Mouse (Mus musculus): ENCODE results near the gene Rab26.

Gene Rab26

DNA sequence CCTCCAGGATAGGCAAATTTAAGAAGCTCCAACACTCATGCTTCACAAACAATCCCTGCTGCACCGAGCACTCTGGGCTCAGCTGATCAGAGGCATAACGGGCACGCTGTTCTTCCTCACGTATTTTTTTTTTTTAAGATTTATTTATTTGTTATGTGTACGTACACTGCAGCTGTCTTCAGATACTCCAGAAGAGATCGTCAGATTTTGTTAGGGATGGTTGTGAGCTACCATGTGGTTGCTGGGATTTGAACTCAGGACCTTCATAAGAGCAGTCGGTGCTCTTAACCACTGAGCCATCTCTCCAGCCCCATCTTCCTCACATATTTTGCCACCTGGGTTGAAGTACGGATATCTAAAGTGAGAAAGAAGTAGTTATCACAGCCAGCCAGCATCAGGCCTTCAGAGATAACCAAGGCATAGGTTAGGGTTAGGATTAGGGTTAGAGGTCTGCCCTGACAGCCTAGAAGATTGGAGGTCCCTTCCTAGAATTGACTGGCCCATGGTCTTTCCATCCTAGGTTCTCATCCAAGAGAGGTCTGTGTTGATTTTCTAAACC is at the start of gene Rab26:
Gene Rab26 (minus strand): TSS at position 51 of the 559 bp plus-strand sequence.
- no peak for DNase-seq (ENCODE audit: low spot score)

DNA sequence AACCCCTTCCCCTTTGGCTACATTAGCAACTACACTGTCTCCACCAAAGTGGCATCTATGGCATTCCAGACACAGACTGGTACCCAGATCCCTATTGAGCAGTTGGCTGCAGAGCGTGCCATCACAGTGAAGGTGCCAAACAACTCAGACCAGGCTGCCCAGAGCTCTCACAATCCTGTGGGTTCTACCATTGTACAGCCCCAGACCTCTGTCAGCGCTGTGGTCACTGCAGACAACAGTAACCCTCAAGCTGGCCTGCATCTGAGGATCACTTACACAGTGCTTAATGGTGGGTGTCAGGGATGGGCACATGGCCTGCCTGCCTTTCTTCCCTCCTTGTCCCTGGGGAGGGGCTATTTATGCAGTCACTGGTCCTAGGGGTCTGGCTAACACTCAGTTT is 46.3 kb upstream of the Rab26 start:
- DNase-seq (ENCODE audit: low spot score) = no peak

DNA sequence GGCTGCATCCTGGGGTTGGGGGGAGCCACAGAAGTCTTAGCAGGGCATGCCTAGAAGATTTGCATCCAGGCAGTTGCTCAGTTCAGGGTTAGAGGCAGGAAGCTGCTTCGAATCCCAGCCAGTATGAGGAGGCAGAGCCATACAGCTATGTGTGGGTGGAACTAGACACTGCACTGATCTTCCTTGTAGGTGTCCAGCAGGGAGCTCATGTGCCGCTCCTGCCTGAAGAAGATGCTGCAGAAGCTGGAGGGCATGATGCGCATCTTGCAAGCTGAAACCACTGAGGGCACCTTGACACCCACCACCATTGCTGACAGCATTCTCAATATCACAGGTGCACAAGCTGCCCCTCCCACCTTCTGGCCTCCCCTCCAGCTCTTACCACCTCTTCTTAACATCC is 45.5 kb upstream of the Rab26 start:
- DNase-seq (ENCODE audit: low spot score) = no peak

DNA sequence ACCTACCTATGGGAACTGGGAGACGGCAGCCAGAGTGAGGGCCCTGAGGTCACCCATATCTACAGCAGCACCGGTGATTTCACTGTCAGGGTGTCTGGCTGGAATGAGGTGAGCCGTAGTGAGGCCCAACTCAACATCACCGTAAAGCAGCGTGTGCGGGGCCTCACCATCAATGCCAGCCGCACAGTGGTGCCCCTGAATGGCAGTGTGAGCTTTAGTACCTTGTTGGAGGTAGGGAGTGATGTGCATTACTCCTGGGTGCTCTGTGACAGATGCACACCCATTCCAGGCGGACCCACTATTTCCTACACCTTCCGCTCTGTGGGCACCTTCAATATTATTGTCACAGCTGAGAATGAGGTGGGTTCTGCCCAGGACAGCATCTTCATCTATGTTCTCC is 39.8 kb upstream of the Rab26 start:
- no peak for DNase-seq (ENCODE audit: low spot score)

DNA sequence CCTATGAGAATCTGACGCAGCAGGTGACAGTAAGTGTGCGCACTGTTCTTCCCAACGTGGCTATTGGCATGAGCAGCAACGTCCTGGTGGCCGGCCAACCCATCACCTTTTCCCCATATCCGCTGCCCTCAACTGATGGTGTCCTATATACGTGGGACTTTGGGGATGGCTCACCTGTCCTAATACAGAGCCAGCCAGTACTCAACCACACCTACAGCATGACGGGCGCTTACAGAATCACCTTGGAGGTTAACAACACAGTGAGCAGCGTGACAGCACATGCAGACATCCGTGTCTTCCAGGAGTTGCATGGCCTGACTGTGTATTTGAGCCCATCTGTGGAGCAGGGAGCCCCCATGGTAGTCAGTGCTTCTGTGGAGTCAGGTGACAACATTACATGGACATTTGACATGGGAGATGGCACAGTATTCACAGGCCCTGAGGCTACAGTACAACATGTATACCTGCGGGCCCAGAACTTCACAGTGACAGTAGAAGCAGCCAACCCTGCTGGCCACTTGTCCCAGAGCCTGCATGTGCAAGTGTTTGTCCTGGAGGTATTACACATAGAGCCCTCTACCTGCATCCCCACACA is 38.7 kb upstream of the Rab26 start:
- DNase-seq (ENCODE audit: low spot score) = no peak

DNA sequence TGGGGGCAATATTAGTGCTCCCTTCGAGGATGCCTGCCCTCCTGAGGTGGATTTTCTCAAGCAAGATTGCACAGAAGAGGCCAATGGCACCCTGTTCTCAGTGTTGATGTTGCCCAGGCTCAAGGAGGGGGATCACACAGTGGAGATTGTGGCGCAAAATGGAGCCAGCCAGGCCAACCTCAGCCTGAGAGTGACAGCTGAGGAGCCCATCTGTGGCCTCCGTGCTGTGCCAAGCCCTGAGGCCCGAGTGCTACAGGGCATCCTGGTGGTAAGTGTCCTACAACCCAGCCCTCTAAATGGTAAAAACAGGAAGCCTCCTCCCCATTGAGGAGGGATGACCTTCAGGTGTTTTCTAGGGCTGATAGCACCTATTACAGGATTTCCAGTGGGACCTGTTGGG is 35.8 kb upstream of the Rab26 start:
- no peak for DNase-seq (ENCODE audit: low spot score)

DNA sequence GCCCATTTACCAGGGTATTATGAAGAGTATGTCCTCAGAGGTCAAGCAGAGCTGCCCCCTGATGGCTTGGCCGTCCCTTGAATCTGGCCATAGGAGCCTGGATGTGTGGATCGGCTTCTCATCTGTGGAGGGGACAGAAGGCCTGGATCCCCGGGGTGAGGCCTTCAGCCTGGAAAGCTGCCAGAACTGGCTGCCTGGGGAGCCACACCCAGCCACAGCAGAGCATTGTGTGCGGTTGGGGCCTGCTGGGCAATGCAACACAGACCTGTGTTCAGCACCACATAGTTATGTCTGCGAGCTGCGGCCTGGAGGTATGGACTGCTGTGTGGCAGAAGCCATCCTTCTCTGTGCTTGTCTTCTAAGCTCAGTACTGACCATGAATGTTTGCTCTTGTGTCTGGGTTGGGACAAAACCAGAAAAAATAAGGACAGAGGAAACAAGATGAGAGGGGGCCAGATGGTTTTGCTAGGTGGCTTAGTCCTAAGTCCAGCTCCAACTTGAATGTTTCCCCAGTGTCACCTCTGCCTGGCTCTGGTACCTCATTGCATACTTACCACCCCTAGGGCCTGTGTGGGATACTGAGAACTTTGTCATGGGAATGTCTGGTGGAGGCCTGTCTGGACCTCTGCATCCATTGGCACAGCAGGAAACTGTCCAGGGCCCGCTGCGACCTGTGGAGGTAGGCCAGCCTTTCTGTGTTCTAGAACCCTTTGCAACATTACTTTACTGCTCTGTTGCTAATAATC is 33.2 kb upstream of the Rab26 start:
- DNase-seq (ENCODE audit: low spot score) = peak; percentile 72

DNA sequence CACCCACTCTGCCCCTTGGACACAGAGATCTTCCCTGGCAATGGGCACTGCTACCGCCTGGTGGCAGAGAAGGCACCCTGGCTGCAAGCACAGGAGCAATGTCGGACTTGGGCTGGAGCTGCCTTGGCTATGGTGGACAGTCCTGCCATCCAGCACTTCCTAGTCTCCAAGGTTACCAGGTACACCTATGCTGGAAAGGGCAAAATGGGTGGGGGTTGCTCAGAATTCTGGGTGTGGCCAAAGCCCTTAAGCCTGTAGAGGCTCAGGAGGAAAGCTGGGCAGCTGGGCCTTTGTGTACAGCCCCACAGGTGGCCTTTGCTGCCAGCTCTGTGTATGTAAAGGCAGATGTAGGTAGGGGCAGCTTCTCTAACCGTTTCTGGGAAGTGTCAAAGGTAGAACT is 31.8 kb upstream of the Rab26 start:
- DNase-seq (ENCODE audit: low spot score) = no peak

DNA sequence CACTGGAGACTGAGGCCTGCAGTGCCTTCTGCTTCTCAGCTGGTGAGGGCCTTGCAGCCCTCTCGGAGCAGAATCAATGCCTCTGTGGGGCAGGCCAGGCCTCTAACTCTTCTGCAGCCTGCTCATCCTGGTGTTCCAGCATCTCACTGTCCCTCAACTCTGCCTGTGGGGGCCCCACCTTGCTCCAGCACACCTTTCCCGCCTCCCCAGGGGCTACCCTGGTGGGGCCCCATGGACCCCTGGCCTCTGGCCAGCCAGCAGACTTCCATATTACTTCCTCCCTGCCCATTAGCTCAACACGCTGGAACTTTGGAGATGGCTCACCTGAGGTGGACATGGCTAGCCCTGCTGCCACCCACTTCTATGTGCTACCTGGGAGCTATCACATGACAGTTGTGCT is 31.1 kb upstream of the Rab26 start:
- DNase-seq (ENCODE audit: low spot score) = no peak

DNA sequence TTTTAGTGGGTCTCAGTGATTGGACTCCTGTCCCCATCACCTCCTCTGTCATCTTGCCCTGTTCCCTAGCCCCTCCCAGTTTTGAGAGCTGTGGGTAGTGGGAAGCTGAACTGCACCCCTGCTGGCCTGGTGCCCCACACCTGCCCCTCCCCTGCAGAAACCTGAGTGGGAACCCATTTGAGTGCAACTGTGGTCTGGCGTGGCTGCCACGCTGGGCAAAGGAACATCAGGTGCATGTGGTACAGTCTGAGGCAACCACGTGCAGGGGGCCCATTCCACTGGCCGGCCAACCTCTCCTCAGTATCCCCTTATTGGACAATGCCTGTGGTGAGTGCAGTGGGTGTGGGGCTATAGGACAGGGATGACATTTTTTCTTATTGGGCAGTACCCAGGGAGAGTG is 30.4 kb upstream of the Rab26 start:
- no peak for DNase-seq (ENCODE audit: low spot score)

DNA sequence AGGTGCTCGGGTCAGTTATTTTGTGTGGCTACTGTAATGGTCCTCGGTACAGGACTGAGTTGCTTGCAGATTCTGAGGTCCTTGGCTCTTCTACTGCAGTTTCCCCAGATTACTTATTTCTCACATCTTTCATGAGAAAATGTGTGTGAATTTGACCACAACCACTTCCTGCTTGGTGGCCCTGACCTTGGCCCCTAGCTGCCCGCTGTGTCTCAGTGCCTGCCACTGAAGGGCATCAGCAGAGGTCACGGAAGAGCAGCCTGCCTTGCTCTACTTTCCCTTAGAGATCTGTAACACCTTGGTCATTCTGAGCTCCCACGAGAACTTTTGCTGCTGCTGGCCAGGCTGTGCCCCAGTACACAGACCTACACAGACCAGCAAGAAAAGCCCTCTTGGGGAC is 29.6 kb upstream of the Rab26 start:
- DNase-seq (ENCODE audit: low spot score) = no peak

DNA sequence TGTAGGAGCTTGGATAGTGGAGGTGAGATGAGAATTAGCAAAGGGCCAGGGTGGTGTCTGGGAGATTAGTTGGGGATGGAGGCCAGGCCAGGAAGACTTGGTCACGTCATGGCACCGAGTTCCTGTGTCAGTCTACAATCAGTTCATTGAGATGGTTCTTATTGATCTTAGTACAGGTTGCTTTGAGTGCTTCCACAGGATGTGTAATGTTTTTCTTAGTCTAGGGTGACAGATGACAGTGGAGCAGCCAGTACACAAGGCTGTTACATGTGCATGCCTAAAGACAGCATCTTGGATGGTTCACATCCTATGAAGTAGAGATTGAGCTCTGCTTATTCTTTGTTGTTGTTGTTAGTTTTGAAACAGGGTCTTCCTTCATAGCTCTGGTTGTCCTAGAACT is 27.6 kb upstream of the Rab26 start:
- no peak for DNase-seq (ENCODE audit: low spot score)

DNA sequence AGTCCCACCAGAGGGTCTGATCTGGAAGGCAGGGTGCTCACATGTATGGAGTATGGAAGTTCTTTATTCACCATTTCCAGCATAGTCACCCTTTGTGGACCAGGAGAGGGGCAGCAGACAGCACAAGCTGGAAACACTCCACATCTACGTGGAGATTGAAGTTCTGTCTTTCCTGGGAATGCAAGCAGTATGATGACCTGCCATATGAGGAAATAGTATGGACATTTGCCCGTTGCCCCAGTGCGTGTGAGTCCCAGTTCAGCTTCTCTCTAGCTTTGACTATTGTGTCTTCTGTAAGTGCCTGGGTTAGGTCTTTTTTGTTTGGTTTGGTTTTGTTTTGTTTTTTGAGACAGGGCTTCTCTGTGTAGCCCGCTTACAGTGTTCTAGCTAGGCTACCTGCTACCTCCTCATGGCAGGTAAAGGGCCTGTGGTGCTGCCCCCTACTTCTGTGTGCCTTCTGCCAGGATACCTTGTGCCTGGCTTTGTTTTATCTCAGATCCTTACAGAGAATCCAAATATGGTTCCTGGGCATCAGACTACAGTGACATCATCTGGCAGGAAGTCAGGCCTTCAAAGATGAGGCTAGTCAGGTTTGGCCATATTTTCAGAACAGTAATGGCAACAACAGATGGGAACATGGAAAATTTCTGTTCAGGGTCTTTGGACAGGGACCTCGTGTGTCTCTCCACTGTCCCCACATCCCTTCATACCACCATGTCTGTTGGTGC is 26.5 kb upstream of the Rab26 start:
- no peak for DNase-seq (ENCODE audit: low spot score)

DNA sequence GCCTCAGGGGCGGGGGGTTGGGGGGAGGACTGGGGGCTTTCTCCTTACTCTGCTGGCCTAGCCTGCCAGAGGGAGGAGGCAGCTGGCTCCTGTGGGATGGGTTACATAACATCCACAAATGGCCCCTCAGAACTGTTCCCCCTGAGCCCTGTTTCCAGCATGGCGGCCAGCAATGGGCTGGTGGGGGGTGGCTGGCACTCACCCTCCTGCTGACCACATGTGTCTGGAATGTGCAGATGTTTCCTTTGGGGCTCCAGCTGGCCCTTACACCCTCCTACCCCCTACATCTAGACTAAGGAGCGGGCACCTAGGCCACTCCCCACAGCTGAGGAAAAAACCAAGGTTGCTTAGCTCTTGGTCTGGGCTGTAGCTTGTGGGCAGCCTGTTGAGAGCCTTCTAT is 25.1 kb upstream of the Rab26 start:
- DNase-seq (ENCODE audit: low spot score) = no peak

DNA sequence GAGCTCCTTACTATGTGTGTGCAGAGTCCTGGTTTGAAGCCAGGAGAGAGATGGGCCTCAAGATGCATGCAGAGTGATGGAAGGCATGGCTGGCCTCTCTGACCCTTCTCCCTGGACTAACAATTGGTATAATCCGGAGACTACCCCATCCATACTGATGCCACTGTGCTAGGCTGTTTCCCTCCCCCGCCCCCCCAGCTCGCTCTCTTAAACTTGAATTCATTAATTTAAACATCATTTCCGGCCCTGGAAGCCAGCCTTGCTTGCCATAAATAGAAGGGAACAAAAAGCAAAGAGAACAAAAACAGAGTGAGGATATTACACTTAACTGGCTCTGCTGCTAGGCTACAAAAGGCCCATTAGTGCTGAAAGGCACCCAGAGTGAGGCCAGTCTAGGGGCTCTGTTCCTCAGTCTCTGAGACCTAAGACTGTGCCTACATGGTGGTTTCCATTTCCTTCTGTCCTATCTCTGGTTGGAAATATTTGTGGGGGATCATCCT is 24.6 kb upstream of the Rab26 start:
- DNase-seq (ENCODE audit: low spot score) = no peak

DNA sequence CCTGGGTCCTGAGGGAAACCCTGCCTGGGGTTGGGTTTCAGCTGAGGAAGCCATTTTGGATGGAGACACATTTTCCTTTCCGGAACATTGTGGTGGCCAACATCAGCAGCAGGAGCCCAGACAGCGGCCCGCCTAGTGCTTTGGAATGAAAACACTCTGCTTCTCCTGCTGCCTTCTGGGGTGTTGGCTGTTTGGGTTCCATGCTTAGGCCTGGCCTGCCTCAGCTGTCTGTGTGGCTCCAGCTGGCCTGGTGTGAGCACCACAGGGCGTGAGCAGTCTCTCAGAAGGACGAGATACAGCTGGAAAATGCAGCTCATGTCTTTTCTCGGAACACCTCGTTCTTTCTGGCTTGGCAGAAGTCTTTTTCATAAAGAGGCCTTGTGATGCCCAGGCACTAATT is 23.1 kb upstream of the Rab26 start:
- DNase-seq (ENCODE audit: low spot score) = peak; percentile 66

DNA sequence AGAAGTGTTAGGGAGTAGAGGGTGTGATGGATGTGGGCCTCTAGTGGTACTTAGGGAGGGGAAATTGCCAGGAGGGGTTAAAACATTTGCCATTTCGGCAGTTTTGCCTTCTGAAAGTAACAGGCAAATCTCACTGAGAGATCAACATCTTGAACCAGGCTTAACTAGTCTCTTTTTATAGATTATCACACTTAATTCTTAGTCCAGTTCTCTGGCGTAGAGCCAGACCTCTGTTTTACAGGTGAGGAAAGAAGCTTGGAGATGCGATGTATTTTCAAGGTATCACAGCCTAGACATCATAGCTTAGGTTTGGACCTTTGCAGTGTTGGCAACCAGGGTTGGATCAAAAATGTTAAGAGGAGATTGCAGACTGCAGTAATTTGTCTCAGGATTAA is 17.0 kb upstream of the Rab26 start:
- no peak for DNase-seq (ENCODE audit: low spot score)

DNA sequence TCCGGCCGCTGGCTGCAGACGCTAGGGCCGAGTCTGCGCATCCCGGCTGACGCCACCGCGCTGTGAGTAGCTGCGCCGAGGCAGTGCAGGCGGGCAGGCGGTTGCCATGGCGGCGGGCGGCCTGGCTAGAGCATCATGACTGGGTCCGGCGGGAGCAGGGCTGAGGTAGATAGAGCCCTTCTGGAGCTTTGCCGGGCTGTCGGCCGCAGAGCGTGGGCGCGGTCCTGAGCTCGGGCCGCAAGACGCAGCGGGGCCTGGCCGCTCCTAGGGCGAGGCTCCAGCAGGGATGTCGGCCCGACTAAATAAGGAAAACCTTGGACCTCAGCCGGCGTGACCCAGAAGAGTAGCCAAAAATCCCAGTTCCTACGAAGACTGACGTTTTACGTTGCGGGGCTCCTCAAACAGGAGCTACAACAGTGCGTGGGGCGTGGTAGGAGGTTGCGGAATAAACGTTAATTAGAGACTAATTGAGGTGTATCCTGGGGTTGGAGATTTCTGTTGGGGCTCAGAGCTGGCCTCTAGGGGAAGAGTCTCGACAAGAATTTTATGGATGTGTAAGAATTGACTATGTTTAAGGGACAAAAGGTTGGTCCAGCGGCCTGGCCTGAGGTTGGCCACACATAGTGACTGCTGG is 16.5 kb upstream of the Rab26 start:
- peak; percentile 81 for DNase-seq (ENCODE audit: low spot score)

DNA sequence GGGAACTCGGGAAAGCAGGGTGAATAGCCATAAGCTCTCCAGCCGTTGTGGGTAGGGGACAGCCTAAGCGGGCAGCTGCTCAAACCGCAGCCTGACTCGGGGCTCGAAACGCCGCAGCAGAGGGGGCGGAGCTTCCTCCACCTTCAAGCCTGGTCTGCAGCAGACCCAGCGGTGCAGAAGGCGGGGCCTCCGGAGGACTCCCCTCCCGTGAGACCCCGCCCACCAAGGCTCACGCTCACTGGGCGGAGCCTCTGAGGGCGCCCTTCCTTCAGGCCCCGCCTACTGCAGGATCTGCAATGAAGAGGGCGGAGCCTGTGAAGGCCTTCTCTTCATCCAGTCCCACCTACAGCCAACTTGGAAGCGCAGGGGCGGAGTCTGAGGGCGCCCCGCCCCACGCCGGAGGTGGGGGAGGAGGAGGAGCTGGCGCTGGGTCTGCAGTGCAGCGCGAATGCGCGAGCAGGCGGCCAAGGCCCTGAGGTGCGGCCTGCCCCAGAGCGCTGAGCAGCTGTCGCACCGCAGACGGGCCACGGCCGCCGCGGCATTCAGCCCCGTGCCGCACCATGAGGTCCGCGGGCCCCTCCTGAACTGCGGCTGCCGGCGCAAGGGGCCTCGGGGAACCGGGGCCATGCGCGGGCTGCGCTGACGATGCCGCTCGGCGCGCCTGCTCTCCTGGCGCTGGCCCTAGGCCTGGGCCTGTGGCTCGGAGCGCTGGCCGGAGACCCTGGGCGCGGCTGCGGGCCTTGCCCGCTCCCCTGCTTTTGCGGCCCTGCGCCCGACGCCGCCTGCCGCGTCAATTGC is 15.8 kb upstream of the Rab26 start, which contains the start of gene Pkd1:
Gene Pkd1 (plus strand): TSS at position 217 of the 798 bp plus-strand sequence.
- peak; percentile 99 for DNase-seq (ENCODE audit: low spot score)

DNA sequence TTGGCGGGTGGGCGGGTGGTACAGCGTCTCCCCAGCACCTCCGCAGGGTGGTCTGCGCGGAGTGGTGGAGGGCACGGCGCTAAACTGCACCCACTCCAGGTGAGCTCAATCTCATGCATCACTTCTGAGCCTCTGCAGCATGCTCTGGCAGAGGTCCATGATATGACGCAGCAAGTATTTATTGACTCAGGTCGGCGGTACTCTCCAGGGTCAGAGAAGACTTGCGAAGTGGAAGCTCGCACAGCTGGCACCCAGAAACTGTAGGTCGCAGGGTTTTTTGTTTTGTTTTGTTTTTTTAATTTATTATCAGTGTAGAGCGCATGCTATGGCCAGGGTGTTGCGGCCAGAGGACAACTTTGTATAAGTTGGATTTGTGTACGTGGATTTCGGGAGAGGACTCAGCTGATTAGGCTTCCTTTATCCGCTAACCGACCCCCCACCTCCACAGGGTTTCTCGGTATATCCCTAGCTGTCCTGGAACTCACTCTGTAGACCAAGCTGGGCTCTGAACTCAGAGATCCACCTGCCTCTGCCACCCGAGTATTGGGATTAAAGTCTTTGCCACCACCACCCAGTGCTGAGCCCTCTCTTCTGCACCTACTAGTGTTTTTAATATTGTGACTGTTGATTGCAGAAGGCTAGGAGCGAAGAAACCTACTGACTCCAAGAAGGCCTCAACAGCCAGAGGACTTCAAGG is 15.1 kb upstream of the Rab26 start:
- peak; percentile 77 for DNase-seq (ENCODE audit: low spot score)

DNA sequence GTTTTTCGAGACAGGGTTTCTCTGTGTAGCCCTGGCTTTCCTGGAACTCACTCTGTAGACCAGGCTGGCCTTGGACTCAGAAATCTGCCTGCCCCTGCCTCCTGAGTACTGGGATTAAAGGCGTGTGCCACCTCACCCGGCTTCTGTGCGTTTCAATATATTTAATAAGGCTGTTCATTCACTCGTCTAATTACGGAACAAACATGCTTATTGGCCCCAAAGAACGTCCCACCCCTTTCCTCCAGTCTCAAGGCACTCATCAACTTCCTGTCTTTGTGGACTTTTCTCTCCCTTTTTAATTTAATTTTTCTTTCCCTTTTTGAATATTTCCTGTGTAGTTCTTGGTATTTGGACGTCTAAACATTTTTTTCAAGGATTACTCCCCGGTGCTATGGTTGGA is 14.4 kb upstream of the Rab26 start:
- no peak for DNase-seq (ENCODE audit: low spot score)
